Mouse (Mus musculus): ENCODE measurements around the gene Tmem268.

The Tmem268 gene

GRCm38 (mm10) chr4:63595259-63595658 lies 36.7 kb downstream of the Tmem268 start:
- in situ Hi-C loops (cut with MboI, MseI) = loop anchor here (10.0 kb wide), 1 partner anchor 700 kb away; no protein-coding TSS in a partner anchor

GRCm38 (mm10) chr4:63596010-63596409 lies 37.4 kb downstream of the Tmem268 start:
- in situ Hi-C loops (cut with MboI, MseI) = loop anchor here (10.0 kb wide), 1 partner anchor 701 kb away; no protein-coding TSS in a partner anchor

DNA sequence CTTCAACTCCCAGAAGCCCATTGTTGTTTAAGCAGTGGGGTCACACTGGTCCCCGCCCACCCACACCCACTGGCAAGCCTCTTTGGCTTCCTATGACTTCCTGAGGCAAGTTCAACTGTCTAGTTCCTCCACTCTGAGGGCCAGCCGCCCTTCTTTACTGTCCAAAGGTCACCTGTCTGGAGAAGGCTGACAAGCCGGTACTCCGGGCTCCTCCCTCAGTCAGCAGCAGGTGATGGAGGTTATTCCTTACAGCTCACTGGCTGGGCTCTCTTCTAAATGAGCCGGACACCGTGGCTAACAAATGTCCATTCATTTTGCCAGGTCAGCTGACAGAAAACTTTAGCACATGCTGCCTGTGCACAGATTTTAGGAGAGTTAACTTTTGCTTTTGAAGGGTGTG lies 42.2 kb downstream of the Tmem268 start:
- in situ Hi-C loops (cut with MboI, MseI) = loop anchor here (25.0 kb wide), 1 partner anchor 887 kb away; no protein-coding TSS in a partner anchor

- in situ Hi-C loops (cut with MboI, MseI) = loop anchor here (25.0 kb wide), 1 partner anchor 886 kb away; no protein-coding TSS in a partner anchor
Observed at GRCm38 (mm10) chr4:63601263-63601662, 42.7 kb downstream of the Tmem268 start.

GRCm38 (mm10) chr4:63604945-63605344 lies 46.4 kb downstream of the Tmem268 start, which contains the start of gene Gm11213:
Gene Gm11213, minus strand, starts transcription at chr4:63605261.
- in situ Hi-C loops (cut with MboI, MseI) = loop anchor here (25.0 kb wide), 1 partner anchor 882 kb away; no protein-coding TSS in a partner anchor

- in situ Hi-C loops (cut with MboI, MseI) = loop anchor here (25.0 kb wide), 1 partner anchor 882 kb away; no protein-coding TSS in a partner anchor
Observed at GRCm38 (mm10) chr4:63605545-63605944, 47.0 kb downstream of the Tmem268 start.

DNA sequence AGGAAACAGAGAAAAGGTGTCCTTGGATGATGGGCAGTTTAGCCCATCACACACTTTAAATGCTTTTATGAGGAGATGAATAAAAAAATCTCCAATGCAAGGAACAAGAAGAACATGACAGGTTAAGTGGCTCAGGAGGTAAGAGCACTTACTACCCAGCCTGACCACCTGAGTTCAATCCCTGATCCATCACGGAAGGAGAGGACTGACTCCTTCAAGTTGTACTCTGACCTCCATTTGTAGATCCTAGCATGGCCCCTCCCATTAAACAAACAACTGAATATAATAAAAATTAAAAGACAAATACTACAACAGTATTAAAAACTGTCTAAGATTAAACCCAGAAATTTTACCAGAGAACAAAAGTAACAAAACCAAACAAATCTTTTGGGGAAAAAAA lies 47.4 kb downstream of the Tmem268 start:
- in situ Hi-C loops (cut with MboI, MseI) = loop anchor here (25.0 kb wide), 1 partner anchor 881 kb away; no protein-coding TSS in a partner anchor

- in situ Hi-C loops (cut with MboI, MseI) = loop anchor here (25.0 kb wide), 1 partner anchor 879 kb away; no protein-coding TSS in a partner anchor
Observed at GRCm38 (mm10) chr4:63608391-63608790, 49.8 kb downstream of the Tmem268 start.

GRCm38 (mm10) chr4:63621861-63622260 lies 63.3 kb downstream of the Tmem268 start:
- in situ Hi-C loops (cut with MboI, MseI) = loop anchor here (10.0 to 25.0 kb wide), 2 partner anchors 865 to 1973 kb away; no protein-coding TSS in a partner anchor

DNA sequence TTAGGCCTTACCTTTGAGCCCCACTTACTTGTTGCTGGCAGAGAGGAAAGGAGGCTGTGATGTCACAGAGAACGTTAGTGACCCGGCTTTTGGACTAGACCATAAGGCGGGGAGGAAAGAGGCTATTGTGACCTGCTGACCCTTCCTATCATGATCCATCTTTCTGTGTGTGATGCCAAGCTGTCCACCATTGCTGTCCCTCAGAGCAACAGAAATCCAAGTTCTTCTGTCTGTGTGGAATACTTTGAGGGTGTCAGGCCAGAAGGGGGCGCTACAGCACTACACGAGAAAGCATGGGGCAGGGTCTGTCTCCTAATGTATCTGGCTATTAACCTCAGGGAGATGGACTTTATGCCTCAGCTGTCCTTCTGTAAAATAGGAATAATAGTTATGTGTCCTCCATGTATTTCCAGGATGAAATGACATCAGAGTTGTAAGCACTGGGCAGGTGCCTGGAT lies 63.8 kb downstream of the Tmem268 start, which contains the start of gene Tex48:
Gene Tex48, minus strand, starts transcription at position 51 of the 458 bp plus-strand sequence.
- in situ Hi-C loops (cut with MboI, MseI) = loop anchor here (10.0 to 25.0 kb wide), 2 partner anchors 865 to 1972 kb away; no protein-coding TSS in a partner anchor

DNA sequence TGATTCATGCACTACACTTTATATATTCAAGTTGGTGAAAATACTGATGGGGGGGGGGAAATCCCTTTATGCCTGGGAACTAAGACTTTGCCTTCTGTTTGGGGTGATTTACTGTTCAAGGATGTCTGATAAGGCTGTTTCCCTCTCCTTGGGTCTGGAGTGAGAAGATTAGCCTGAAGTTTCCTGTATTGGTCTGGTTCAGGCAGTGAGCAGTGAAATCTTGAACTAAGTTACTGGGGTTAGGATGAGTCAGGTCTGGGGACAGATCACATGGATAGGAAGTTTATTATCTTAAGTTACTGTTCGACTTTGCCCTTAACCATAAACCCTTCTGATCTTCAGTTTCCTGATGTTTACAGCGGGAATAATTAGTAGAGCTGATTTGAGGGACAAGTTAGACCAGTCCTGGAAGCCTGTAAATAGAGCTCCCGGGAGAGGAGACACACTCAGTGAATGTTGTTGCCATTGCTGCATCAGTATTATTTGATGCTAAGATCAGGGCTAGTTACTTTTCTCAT lies 67.0 kb downstream of the Tmem268 start:
- in situ Hi-C loops (cut with MboI, MseI) = loop anchor here (5.0 to 10.0 kb wide), 2 partner anchors 317 to 1969 kb away; no protein-coding TSS in a partner anchor

GRCm38 (mm10) chr4:63627111-63627510 lies 68.5 kb downstream of the Tmem268 start:
- in situ Hi-C loops (cut with MboI, MseI) = loop anchor here (5.0 to 10.0 kb wide), 2 partner anchors 315 to 1968 kb away; no protein-coding TSS in a partner anchor

DNA sequence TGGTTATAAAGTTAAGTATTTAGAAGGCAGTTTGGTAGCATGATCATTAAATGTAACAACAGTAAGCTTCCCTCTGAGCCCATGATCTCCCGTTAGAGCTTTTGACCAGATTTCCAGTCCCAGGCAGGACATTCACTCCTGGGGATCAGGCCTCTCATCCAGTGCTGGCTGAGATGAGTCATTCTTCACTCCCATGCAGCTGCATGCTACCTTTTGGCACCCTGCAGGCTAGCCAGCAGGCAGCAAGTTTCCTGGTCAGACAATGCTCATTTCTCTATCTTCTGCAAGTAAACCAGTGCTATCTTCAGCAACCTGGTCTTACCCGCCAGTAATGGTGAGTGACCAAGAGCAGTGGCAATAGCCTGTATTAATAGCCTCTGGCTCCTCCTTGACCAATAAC lies 74.6 kb downstream of the Tmem268 start:
- in situ Hi-C loops (cut with MboI, MseI) = no loop called here

Measured in T-helper 1 cell (primary cell).